Mouse (Mus musculus) inflammation-experienced regulatory T-cells, adult 16 weeks (primary cell): ENCODE measurements around the gene Hexim1. TPM values are rescaled to one million over a fixed set of nuclear protein-coding genes. Genes with fewer than 3 reads are reported as not detected.

Source experiments
- polyA plus RNA-seq: library from polyadenylated mRNA; unstranded; fragments of 100-300 nt; shearing (Covaris generic); gene quantifications from one replicate; pipeline ENCODE4 v1.2.1, GENCODE M21; 2017

Hexim1 gene
- polyA plus RNA-seq = 4.2 TPM

GRCm38 (mm10) chr11:103116008-103116818 lies at the start of gene Hexim1:
TSS of gene Hexim1 (plus strand) at chr11:103116231.

GRCm38 (mm10) chr11:103101481-103101865 lies 14.6 kb upstream of the Hexim1 start, which contains the start of the genes Plcd3 and Acbd4:
TSS of gene Plcd3 (minus strand) at chr11:103101658.
TSS of gene Acbd4 (plus strand) at chr11:103101682.

GRCm38 (mm10) chr11:103131701-103132575 lies 15.9 kb downstream of the Hexim1 start, which contains the start of gene Hexim2:
TSS of gene Hexim2 (plus strand) at chr11:103132429.

Other genes starting within 250 kb of the Hexim1 start
- 182 TPM for gene Eftud2, start 235.2 kb upstream of the Hexim1 start, polyA plus RNA-seq
- gene Ccdc103, start 235.0 kb upstream of the Hexim1 start, polyA plus RNA-seq = not detected
- not detected for gene Fam187a, start 231.1 kb upstream of the Hexim1 start, polyA plus RNA-seq
- not detected for gene Gfap, start 215.3 kb upstream of the Hexim1 start, polyA plus RNA-seq
- gene Kif18b, start 191.1 kb upstream of the Hexim1 start, polyA plus RNA-seq = 2.9 TPM
- gene C1ql1, start 169.5 kb upstream of the Hexim1 start, polyA plus RNA-seq = not detected
- 81.2 TPM for gene Nmt1, start 88.0 kb upstream of the Hexim1 start, polyA plus RNA-seq
- 29.2 TPM for gene Dcakd, start 87.9 kb upstream of the Hexim1 start, polyA plus RNA-seq
- not detected for gene Plcd3, start 14.6 kb upstream of the Hexim1 start, polyA plus RNA-seq
- gene Acbd4, start 14.5 kb upstream of the Hexim1 start, polyA plus RNA-seq = 54.2 TPM
- 7.5 TPM for gene Hexim2, start 16.2 kb downstream of the Hexim1 start, polyA plus RNA-seq
- 86.8 TPM for gene Fmnl1, start 54.9 kb downstream of the Hexim1 start, polyA plus RNA-seq
- gene 1700023F06Rik, start 92.3 kb downstream of the Hexim1 start, polyA plus RNA-seq = not detected
- gene Spata32, start 102.2 kb downstream of the Hexim1 start, polyA plus RNA-seq = not detected
- gene Map3k14, start 151.2 kb downstream of the Hexim1 start, polyA plus RNA-seq = 34.4 TPM
- 110 TPM for gene Arhgap27, start 247.5 kb downstream of the Hexim1 start, polyA plus RNA-seq